Mouse (Mus musculus) liver, adult 2 months (tissue): ENCODE measurements around the gene Prkab2. TPM values are rescaled to one million over a fixed set of nuclear protein-coding genes. Genes with fewer than 3 reads are reported as not detected.
A peak's percentile ranks its signal among the peaks of the same experiment; 100 is the strongest.

Experiments used
- DNase-seq: peaks from one replicate; pipeline ENCODE4 v3.0.0-alpha.2; 2011; ENCODE audit warnings: low read depth, low spot score; ENCODE audit errors: extremely low read depth
- H3K27ac ChIP-seq: fragments of 200-500 bp; replicated peaks from 2 replicates; pipeline ENCODE4 v1.5.1; 2012; ENCODE audit warnings: low read depth, mild to moderate bottlenecking, control low read depth, inconsistent platforms, low read length; ENCODE audit not compliant: insufficient read depth
- H3K27me3 ChIP-seq: fragments of 200-500 bp; 2 replicates; pipeline ENCODE4 v1.6.1; 2012; ENCODE audit warnings: mild to moderate bottlenecking, moderate library complexity, low read length, inconsistent platforms; ENCODE audit not compliant: control insufficient read depth, insufficient read depth
- H3K36me3 ChIP-seq: fragments of 200-500 bp; 2 replicates; pipeline ENCODE4 v1.6.1; 2012; ENCODE audit warnings: low read length, inconsistent platforms; ENCODE audit not compliant: control insufficient read depth, insufficient read depth
- H3K4me1 ChIP-seq: fragments of 200-500 bp; 2 replicates; pipeline ENCODE4 v1.6.1; 2011; ENCODE audit warnings: low read length; ENCODE audit not compliant: control insufficient read depth, insufficient read depth
- H3K4me3 ChIP-seq: fragments of 200-500 bp; 2 replicates; pipeline ENCODE4 v1.5.1; 2011; ENCODE audit warnings: low read depth, mild to moderate bottlenecking, control low read depth, low read length, moderate library complexity; ENCODE audit not compliant: insufficient read depth
- H3K79me2 ChIP-seq: fragments of 200-500 bp; 2 replicates; pipeline ENCODE4 v1.6.1; 2012; ENCODE audit warnings: inconsistent platforms, mild to moderate bottlenecking, low read length, moderate library complexity; ENCODE audit not compliant: control insufficient read depth, insufficient read depth
- H3K9ac ChIP-seq: fragments of 200-500 bp; 2 replicates; pipeline ENCODE4 v1.6.1; 2012; ENCODE audit warnings: low read depth, mild to moderate bottlenecking, control low read depth, inconsistent platforms, low read length
- CTCF ChIP-seq: fragments of 200-500 bp; IDR thresholded peaks from 2 replicates; pipeline ENCODE4 v1.5.1; 2011; ENCODE audit warnings: low read depth, low read length, control low read depth
- POLR2A ChIP-seq: fragments of 200-500 bp; IDR thresholded peaks from 2 replicates; pipeline ENCODE4 v1.6.1; 2011; ENCODE audit warnings: low read length, control low read depth; ENCODE audit not compliant: insufficient read depth; ENCODE audit errors: extremely low read depth
- WGBS: fragments of 180-500 bp; shearing (Covaris S2); methylation state at CpG from one replicate; pipeline ENCODE4 v1.1.7; 2018; 5-methylcytosine and 5-hydroxymethylcytosine counted together
- polyA plus RNA-seq: library from polyadenylated mRNA; depleted of rRNA; stranded (reverse); fragments of >200 nt; gene quantifications from 2 replicates; pipeline ENCODE4 v1.2.3, GENCODE M21; 2012
- total RNA-seq: library from RNA; depleted of rRNA; stranded (reverse); fragments of >200 nt; gene quantifications from 2 replicates; pipeline ENCODE4 v1.2.3, GENCODE M21; 2014

The Prkab2 gene
- total and polyA plus RNA-seq, 2 experiments = 0.83 to 1.5 TPM

DNA sequence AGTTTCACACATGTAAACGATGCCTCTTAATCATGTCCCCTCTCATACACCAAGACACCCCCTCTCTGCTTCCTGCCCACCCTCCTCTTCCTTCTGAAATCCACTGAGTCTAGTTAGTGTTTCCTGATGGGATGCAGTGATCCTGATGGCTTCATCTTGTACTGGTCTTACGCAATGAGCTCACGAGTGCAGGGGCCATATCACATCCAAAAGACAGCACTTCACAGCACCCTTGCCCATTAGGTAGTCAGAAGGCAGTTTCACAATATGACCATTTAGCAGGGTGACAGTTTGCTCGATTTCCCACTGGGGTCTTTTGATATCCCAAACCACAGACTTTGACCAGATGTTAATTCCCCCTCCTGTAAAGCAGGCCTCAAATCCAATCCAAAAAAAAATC, 42.1 kb upstream of the Prkab2 start:
- H3K9ac ChIP-seq = no peak overlapping the region
- no peak overlapping the region for H3K4me3 ChIP-seq
- no peaks in the 10 kb centered on the region for H3K36me3 ChIP-seq
- H3K79me2 ChIP-seq = no peaks in the 10 kb centered on the region; the same call in 1 of the 2 replicates
- 39% methylated on average over 4 of the region's 4 CpGs for WGBS
- TF ChIP-seq CTCF (no peak), POLR2A (no peak)
- peaks cover 29% of the 10 kb centered on the region for H3K4me1 ChIP-seq
- H3K27ac ChIP-seq = peak overlapping the region; percentile 81
- H3K27me3 ChIP-seq = no peaks in the 10 kb centered on the region
- DNase-seq = peak; percentile 93

- Histone ChIP-seq H3K9ac (no peak overlapping the region), H3K27ac (no peak overlapping the region), H3K36me3 (no peaks in the 10 kb centered on the region), H3K4me1 (peaks cover 22% of the 10 kb centered on the region), H3K79me2 (no peaks in the 10 kb centered on the region; the same call in 1 of the 2 replicates), H3K27me3 (no peaks in the 10 kb centered on the region), H3K4me3 (no peak overlapping the region)
- TF ChIP-seq POLR2A = no peak
- no peak for TF ChIP-seq CTCF
- no peak for DNase-seq
- WGBS = 91% methylated on average over 19 of the region's 19 CpGs
Observed at GRCm38 (mm10) chr3:97617091-97617825, 40.7 kb upstream of the Prkab2 start.

GRCm38 (mm10) chr3:97617899-97618298, 40.1 kb upstream of the Prkab2 start:
- Histone ChIP-seq H3K27me3 (no peaks in the 10 kb centered on the region), H3K36me3 (no peaks in the 10 kb centered on the region), H3K4me1 (peaks cover 21% of the 10 kb centered on the region), H3K9ac (no peak overlapping the region), H3K27ac (no peak overlapping the region), H3K79me2 (no peaks in the 10 kb centered on the region), H3K4me3 (no peak overlapping the region)
- peak; percentile 37 for DNase-seq
- 44% methylated on average over 8 of the region's 8 CpGs for WGBS
- TF ChIP-seq POLR2A (no peak), CTCF (no peak)

GRCm38 (mm10) chr3:97620657-97621056, 37.3 kb upstream of the Prkab2 start:
- Histone ChIP-seq H3K79me2 (no peaks in the 10 kb centered on the region), H3K36me3 (no peaks in the 10 kb centered on the region), H3K9ac (no peak overlapping the region), H3K4me1 (peaks cover 21% of the 10 kb centered on the region), H3K27me3 (no peaks in the 10 kb centered on the region), H3K4me3 (no peak overlapping the region), H3K27ac (no peak overlapping the region)
- no peak for TF ChIP-seq CTCF
- no peak for TF ChIP-seq POLR2A
- WGBS = 42% methylated on average over 4 of the region's 4 CpGs
- peak; percentile 82 for DNase-seq

DNA sequence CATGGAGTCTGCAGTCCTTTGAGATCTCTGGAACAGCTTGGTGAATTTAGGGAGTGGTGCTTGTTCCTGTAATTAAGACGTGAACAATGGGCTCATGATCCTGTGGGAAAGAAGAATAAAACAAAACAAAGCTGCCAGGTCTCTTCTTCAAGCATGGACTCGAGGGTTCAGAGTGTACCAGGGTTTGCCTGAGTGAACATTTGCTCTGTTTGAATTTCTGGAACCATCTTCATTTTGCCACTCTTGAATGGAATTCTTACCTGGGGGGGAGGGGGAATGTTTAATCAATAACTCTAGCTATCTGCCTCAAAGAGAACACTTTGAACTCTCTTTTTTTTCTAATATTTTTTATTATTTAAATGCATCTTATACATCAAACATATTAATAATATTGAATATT, 33.4 kb upstream of the Prkab2 start:
- peak; percentile 87 for DNase-seq
- 18% methylated on average over 2 of the region's 2 CpGs for WGBS
- peaks cover 10% of the 10 kb centered on the region for H3K4me1 ChIP-seq
- H3K27ac ChIP-seq = peak overlapping the region; percentile 42; the same call in 1 of the 2 replicates
- TF ChIP-seq CTCF (no peak), POLR2A (no peak)
- no peak overlapping the region for H3K9ac ChIP-seq
- no peak overlapping the region for H3K4me3 ChIP-seq
- no peaks in the 10 kb centered on the region for H3K27me3 ChIP-seq
- H3K79me2 ChIP-seq = no peaks in the 10 kb centered on the region
- no peaks in the 10 kb centered on the region for H3K36me3 ChIP-seq

GRCm38 (mm10) chr3:97627893-97628292, 30.1 kb upstream of the Prkab2 start:
- 15% methylated on average over 7 of the region's 7 CpGs for WGBS
- Histone ChIP-seq H3K4me1 (peaks cover 19% of the 10 kb centered on the region), H3K36me3 (peaks cover 8% of the 10 kb centered on the region), H3K9ac (no peak overlapping the region), H3K79me2 (peaks cover 4% of the 10 kb centered on the region; the same call in 1 of the 2 replicates), H3K27me3 (no peaks in the 10 kb centered on the region), H3K4me3 (peak overlapping the region; percentile 67), H3K27ac (peak overlapping the region; percentile 34)
- TF ChIP-seq POLR2A (no peak), CTCF (no peak)
- DNase-seq = peak; percentile 77
